Mouse (Mus musculus): Measurements from ENCODE around the gene Rad51d.
"Not testable (repeated sequence)": the region's sequence is repeated elsewhere in the genome, so short reads cannot be mapped to it uniquely, and the experiment has no call there.

DNA sequence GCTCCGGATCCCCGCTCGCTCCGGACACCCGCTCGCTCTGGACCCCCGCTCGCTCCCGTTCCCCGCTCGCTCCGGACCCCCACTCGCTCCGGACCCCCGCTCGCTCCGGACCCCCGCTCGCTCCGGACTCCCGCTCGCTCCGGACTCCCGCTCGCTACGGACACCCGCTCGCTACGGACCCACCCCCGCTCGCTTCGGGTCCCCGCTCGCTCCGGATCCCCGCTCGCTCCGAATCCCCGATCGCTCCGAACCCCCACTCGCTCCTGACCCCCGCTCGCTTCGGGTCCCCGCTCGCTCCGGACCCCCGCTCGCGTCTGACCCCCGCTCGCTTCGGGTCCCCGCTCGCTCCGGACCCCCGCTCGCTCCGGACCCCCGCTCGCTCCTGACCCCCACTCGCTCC is 40.7 kb upstream of the Rad51d start:
- not testable (repeated sequence) for TF ChIP-seq MXI1 (IDR thresholded peaks at IDR 0.05; ENCODE audit: low read depth, low read length); USF1 (IDR thresholded peaks at IDR 0.05; ENCODE audit: low read depth, low read length); POLR2A (IDR thresholded peaks at IDR 0.05; ENCODE audit: low read depth, low read length); PAX5 (IDR thresholded peaks at IDR 0.05; ENCODE audit: low read length); CHD2 (IDR thresholded peaks at IDR 0.05; ENCODE audit: low read length); CTCF (conservative IDR thresholded peaks at IDR 0.05 in 1 of 2, IDR thresholded peaks at IDR 0.05 in 1 of 2; ENCODE audit: low read depth in 2 of 2, low read length in 2 of 2)

Data from CH12.LX (cell line).